Mouse (Mus musculus) neural tube, embryonic 14.5 days (tissue): ENCODE measurements around the gene Hoxb5. TPM values are rescaled to one million over a fixed set of nuclear protein-coding genes. Genes with fewer than 3 reads are reported as not detected.

ENCODE experiments used
- ATAC-seq: fragments of 200-750 bp; cut with Nextera tagmentation; 2 replicates; pipeline ENCODE4 v1.8.0; 2017; ENCODE audit warnings: low read depth, mild to moderate bottlenecking, moderate TSS enrichment, moderate library complexity
- H3K27ac ChIP-seq: fragments of 300-500 bp; sonication (generic); 2 replicates; pipeline ENCODE4 v1.5.1; 2014; ENCODE audit warnings: low read depth, mild to moderate bottlenecking, control low read depth, low read length, moderate library complexity, mixed read lengths
- H3K27me3 ChIP-seq: fragments of 300-500 bp; sonication (generic); 2 replicates; pipeline ENCODE4 v1.6.1; 2014; ENCODE audit warnings: low read length; ENCODE audit not compliant: control insufficient read depth, insufficient read depth
- H3K36me3 ChIP-seq: fragments of 300-500 bp; sonication (generic); 2 replicates; pipeline ENCODE4 v1.6.1; 2014; ENCODE audit warnings: low read length, mixed read lengths; ENCODE audit not compliant: control insufficient read depth, insufficient read depth
- H3K4me1 ChIP-seq: fragments of 300-500 bp; sonication (generic); 2 replicates; pipeline ENCODE4 v1.6.1; 2014; ENCODE audit warnings: low read length; ENCODE audit not compliant: control insufficient read depth, insufficient read depth
- H3K4me2 ChIP-seq: fragments of 300-500 bp; sonication (generic); 2 replicates; pipeline ENCODE4 v1.6.1; 2014; ENCODE audit warnings: mild to moderate bottlenecking, low read depth, low read length, control low read depth
- H3K4me3 ChIP-seq: fragments of 300-500 bp; sonication (generic); 2 replicates; pipeline ENCODE4 v1.5.1; 2014; ENCODE audit warnings: low read depth, low read length, control low read depth, mixed read lengths
- H3K9ac ChIP-seq: fragments of 300-500 bp; sonication (generic); replicated peaks from 2 replicates; pipeline ENCODE4 v1.6.1; 2014; ENCODE audit warnings: low read depth, mild to moderate bottlenecking, control low read depth, low read length, mixed read lengths
- H3K9me3 ChIP-seq: fragments of 300-500 bp; sonication (generic); 2 replicates; pipeline ENCODE4 v1.6.1; 2016; ENCODE audit warnings: low read length; ENCODE audit not compliant: control insufficient read depth
- WGBS: fragments of 180-500 bp; shearing (Covaris S2); extraction: QIAGEN DNeasy Blood & Tissue Kit; methylation state at CpG from one replicate; pipeline ENCODE4 v1.1.7; 2014; 5-methylcytosine and 5-hydroxymethylcytosine counted together
- polyA plus RNA-seq: library from polyadenylated mRNA; unstranded; fragments of >200 nt; fragmentation: Nextera tagmentation; extraction: Ambion mirVana; gene quantifications from 2 replicates; pipeline ENCODE4 v1.2.1, GENCODE M21; 2014

The Hoxb5 gene
- polyA plus RNA-seq, 1 experiment from 2014 or later = 52.4 TPM

DNA sequence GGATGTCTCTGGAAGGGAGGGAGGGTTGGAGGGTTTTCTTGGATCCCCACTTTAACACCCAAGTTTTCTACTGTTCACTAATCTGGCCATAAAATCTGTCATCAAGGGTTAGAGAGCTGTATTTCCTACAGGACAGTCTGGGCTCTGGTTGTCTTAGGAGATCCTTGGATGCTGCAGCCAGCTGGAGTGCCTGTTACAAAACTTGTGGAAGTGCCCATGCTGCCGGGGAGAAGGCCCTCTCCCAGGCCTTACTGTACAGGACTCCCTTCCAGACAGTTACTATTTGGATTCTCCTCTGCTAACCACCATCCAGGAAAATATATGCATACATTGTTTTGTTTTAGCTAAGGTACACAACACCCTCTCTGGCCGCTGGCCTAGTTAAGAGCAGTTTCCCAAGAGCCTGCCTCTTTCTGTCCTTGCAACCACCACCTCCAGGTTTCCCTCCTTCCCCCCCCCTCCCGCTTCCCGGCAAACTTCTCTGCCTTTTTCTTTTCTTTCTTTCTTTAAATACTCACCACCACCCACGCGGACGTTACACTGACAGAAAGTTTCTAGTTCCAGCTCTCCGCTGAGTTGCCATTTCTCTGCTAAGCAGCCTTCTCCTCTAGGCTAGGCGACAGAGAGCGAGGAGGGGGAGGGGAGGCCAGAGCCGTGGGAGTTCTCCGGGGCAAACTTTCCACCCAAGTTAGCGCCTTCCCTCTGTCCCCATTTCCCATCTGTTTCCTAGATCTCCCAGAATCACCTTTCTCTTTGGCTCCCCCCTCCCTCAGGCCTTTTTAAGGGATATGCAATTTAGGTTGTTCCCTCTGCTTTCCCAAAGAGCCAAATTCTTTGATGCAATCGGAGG, 46.6 kb downstream of the Hoxb5 start:
- Histone ChIP-seq H3K4me2 (peak overlapping the region; percentile 46), H3K4me3 (peak overlapping the region; percentile 20; the same call in 1 of the 2 replicates), H3K27me3 (no peaks in the 10 kb centered on the region), H3K9ac (peak overlapping the region; percentile 58), H3K27ac (peak overlapping the region; percentile 100), H3K4me1 (peaks cover 61% of the 10 kb centered on the region), H3K36me3 (peaks cover 20% of the 10 kb centered on the region), H3K9me3 (no peaks in the 10 kb centered on the region)
- 3% methylated on average over 14 of the region's 14 CpGs for WGBS
- ATAC-seq = no peak

DNA sequence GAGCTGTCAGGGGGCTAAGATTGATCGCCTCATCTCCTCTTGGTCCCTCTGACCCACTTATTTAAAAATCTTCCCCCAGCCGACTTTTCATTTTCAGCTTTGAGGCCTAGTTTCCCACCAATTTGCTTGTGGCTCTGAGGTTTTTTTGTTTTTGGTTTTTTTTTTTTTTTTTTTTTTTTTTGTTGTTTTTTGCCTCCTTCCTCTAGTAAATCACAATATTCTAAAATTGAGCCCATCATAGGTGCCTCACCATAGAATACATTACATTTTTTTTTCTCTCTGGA, 47.1 kb downstream of the Hoxb5 start, which contains the start of gene Hoxb2:
Gene Hoxb2 (plus strand): TSS at position 185 of the 284 bp plus-strand sequence.
- Histone ChIP-seq H3K27ac (peak within 1 kb of the TSS; percentile 100), H3K4me1 (peaks cover 55% of the 10 kb centered on the region), H3K36me3 (peaks cover 16% of the 10 kb centered on the region), H3K4me2 (peak within 1 kb of the TSS; percentile 97), H3K4me3 (peak within 1 kb of the TSS; percentile 91), H3K27me3 (no peaks in the 10 kb centered on the region), H3K9ac (peak within 1 kb of the TSS; percentile 100), H3K9me3 (no peaks in the 10 kb centered on the region)
- ATAC-seq = no peak
- 6% methylated on average over 2 of the region's 2 CpGs for WGBS

DNA sequence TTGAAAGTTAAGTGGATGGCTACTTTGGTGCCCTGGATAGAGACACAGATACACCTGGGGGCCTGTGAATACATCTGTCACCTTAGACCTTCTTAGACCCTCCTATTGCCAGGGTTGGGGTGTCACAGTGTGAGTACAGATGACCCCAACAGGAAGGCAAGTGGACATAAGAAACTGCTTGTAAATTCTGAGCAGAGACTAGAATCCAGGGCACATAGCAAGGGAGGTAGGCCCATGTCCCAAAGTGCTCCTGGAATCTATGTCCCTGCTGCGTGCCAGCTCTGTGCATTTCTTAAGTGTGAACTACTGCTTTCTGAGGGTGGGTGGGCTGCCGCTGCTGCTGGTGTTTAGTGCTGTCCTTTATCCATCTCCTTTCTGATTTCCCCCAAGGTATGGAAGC, 47.7 kb downstream of the Hoxb5 start:
- peaks cover 11% of the 10 kb centered on the region for H3K36me3 ChIP-seq
- H3K27me3 ChIP-seq = no peaks in the 10 kb centered on the region
- peak overlapping the region; percentile 100 for H3K9ac ChIP-seq
- H3K4me1 ChIP-seq = peaks cover 51% of the 10 kb centered on the region
- peak overlapping the region; percentile 100 for H3K27ac ChIP-seq
- H3K9me3 ChIP-seq = no peaks in the 10 kb centered on the region
- ATAC-seq = no peak
- WGBS = 5% methylated on average over 2 of the region's 2 CpGs
- peak overlapping the region; percentile 97 for H3K4me2 ChIP-seq
- peak overlapping the region; percentile 91 for H3K4me3 ChIP-seq

DNA sequence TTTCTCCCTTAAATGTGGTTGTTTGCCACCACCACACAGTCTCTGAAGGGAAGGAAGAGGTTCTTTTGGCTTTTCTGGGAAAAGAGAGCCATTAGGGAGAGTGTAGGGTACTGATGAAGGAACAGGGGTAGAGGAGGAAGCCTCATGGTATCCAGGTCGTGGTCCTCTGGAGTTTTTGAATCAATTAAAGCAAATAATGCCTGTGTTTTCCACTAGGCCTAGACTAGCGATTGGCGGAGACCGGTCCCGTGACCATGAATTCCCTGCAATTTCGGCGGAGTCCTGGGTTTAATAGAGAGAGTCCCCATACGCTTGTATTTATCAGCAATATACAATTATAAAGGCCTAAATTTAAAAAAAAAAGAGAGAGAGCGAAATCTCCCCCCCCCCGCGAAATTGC, 48.2 kb downstream of the Hoxb5 start:
- peaks cover 51% of the 10 kb centered on the region for H3K4me1 ChIP-seq

DNA sequence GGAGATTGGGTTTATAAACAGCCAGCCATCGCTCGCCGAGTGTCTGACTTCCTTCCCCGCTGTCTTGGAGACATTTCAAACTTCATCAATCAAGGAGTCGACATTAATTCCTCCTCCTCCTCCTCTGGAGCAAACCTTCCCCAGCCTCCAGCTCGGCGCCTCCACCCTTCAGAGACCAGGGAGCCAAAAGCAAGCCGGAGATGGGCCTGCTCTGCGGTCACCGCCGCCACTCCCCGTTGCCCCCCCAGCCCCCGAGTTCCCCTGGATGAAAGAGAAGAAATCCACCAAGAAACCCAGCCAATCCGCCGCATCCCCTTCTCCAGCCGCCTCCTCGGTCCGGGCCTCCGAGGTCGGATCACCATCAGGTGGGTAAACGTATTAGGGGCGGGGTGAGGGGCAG, 48.7 kb downstream of the Hoxb5 start:
- Histone ChIP-seq H3K9ac (peak overlapping the region; percentile 100), H3K27me3 (no peaks in the 10 kb centered on the region)
- ATAC-seq = 0 out of 2 replicates have a peak, but pooled peaks have one; percentile 39

More for the DNA sequence above, 48.2 kb downstream of the Hoxb5 start:
- 2% methylated on average over 11 of the region's 11 CpGs for WGBS
- Histone ChIP-seq H3K27ac (peak overlapping the region; percentile 100), H3K36me3 (peaks cover 6% of the 10 kb centered on the region), H3K4me2 (peak overlapping the region; percentile 97), H3K27me3 (no peaks in the 10 kb centered on the region), H3K9ac (peak overlapping the region; percentile 100), H3K9me3 (no peaks in the 10 kb centered on the region), H3K4me3 (peak overlapping the region; percentile 91)
- ATAC-seq = peak; percentile 47; the same call in 1 of the 2 replicates

DNA sequence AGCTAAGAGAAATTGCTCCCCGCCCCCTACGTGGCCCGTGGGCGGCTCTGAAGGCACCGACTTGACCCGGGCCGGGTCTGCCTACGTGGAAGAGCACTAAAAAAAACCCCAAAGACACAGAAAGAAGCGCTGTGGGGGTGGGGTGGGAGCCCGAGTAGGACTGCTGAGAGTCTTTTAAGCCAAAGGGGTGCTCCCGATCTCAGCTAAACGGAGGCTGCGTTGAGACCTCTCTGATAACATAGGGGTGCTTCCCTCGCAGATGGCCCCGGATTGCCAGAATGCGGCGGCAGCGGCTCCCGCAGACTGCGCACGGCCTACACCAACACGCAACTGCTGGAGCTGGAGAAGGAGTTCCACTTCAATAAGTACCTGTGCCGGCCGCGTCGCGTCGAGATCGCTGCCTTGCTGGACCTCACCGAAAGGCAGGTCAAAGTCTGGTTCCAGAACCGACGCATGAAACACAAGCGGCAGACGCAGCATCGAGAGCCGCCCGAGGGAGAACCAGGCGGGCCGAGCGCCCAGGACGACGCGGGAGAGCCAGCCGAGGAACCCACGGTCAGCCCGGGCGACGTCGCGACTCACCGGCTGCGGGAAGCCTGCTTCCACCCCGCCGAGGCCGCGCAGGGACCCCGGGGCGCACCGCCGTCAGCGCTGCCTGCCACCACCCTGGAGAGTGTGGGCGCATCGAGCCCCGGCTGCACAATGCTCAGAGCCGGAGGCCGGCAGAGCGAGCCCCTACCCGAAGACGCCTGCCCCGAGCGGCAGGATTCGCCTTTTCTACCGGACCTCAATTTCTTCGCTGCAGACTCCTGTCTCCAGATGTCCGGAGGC, 49.8 kb downstream of the Hoxb5 start:
- peak overlapping the region; percentile 91 for H3K4me3 ChIP-seq
- no peaks in the 10 kb centered on the region for H3K27me3 ChIP-seq
- H3K27ac ChIP-seq = peak overlapping the region; percentile 100
- peaks cover 5% of the 10 kb centered on the region; the same call in 1 of the 2 replicates for H3K36me3 ChIP-seq
- H3K9ac ChIP-seq = peak overlapping the region; percentile 100
- ATAC-seq = no peak
- no peaks in the 10 kb centered on the region for H3K9me3 ChIP-seq
- H3K4me2 ChIP-seq = peak overlapping the region; percentile 97
- WGBS = under 1% methylated on average over 51 of the region's 75 CpGs
- peaks cover 40% of the 10 kb centered on the region for H3K4me1 ChIP-seq

More for the DNA sequence above, 48.7 kb downstream of the Hoxb5 start:
- no peaks in the 10 kb centered on the region for H3K9me3 ChIP-seq
- peak overlapping the region; percentile 100 for H3K27ac ChIP-seq
- H3K4me2 ChIP-seq = peak overlapping the region; percentile 97
- WGBS = 1% methylated on average over 22 of the region's 22 CpGs
- peaks cover 5% of the 10 kb centered on the region; the same call in 1 of the 2 replicates for H3K36me3 ChIP-seq
- H3K4me1 ChIP-seq = peaks cover 48% of the 10 kb centered on the region
- peak overlapping the region; percentile 91 for H3K4me3 ChIP-seq

DNA sequence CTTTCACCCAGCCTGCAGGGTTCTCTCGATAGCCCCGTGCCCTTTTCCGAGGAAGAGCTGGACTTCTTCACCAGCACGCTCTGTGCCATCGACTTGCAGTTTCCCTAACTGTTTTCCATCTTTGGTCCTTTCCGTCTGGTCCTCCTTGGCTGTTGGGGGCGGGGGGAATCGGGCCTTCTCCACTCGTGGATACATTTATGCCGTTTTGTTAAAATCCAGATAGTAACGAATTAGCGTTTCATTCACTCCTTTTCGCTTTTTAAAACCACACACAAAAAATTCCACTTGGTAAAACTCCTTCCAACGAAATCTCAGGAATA, 50.3 kb downstream of the Hoxb5 start:
- H3K9ac ChIP-seq = peak overlapping the region; percentile 100
- WGBS = under 1% methylated on average over 14 of the region's 14 CpGs
- H3K4me3 ChIP-seq = peak overlapping the region; percentile 91
- peaks cover 5% of the 10 kb centered on the region; the same call in 1 of the 2 replicates for H3K36me3 ChIP-seq
- peak overlapping the region; percentile 97 for H3K4me2 ChIP-seq
- H3K9me3 ChIP-seq = no peaks in the 10 kb centered on the region
- H3K27me3 ChIP-seq = no peaks in the 10 kb centered on the region
- H3K4me1 ChIP-seq = peaks cover 34% of the 10 kb centered on the region
- no peak for ATAC-seq
- H3K27ac ChIP-seq = peak overlapping the region; percentile 100

DNA sequence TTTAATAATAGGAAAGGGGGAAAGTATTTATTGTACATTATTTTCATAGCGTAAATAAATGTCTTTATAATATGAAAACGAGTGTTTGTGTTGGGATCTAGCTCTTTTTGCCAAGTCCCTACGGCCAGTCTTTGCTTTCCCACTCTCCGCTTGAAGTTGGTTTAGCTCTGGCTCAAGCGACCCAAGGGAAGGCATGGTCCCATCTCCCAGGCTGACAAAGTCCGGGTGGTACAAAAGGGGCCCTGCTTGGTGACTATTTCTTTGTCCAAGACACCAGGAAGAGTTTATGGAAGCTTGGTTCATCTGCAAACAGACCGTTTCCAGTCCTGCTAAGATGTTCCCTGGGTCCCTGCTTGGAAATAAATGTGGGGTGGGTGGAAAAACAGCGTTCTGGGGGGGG, 50.8 kb downstream of the Hoxb5 start:
- peaks cover 30% of the 10 kb centered on the region for H3K4me1 ChIP-seq
- no peaks in the 10 kb centered on the region for H3K9me3 ChIP-seq
- 2% methylated on average over 8 of the region's 8 CpGs for WGBS
- peaks cover 5% of the 10 kb centered on the region; the same call in 1 of the 2 replicates for H3K36me3 ChIP-seq
- no peaks in the 10 kb centered on the region for H3K27me3 ChIP-seq
- peak overlapping the region; percentile 97 for H3K4me2 ChIP-seq
- peak overlapping the region; percentile 100 for H3K27ac ChIP-seq
- no peak for ATAC-seq
- peak overlapping the region; percentile 91 for H3K4me3 ChIP-seq
- peak overlapping the region; percentile 100 for H3K9ac ChIP-seq
